Mouse (Mus musculus) brain, embryonic 14.5 days (tissue): ENCODE data around the gene Actn1. TPM values are rescaled to one million over a fixed set of nuclear protein-coding genes. Genes with fewer than 3 reads are reported as not detected.

Experiments used
- DNase-seq: peaks from one replicate; pipeline ENCODE4 v3.0.0-alpha.2; 2011; ENCODE audit warnings: low read depth
- CTCF ChIP-seq: fragments of 200-500 bp; IDR thresholded peaks from 2 replicates; pipeline ENCODE4 v1.5.1; 2012; ENCODE audit warnings: inconsistent platforms, mild to moderate bottlenecking, moderate library complexity, borderline replicate concordance; ENCODE audit not compliant: insufficient read depth, insufficient read length; ENCODE audit errors: extremely low read depth
- POLR2A ChIP-seq: fragments of 200-500 bp; IDR thresholded peaks from 2 replicates; pipeline ENCODE4 v1.6.1; 2012; ENCODE audit warnings: mild to moderate bottlenecking, inconsistent platforms, borderline replicate concordance; ENCODE audit not compliant: poor library complexity, insufficient read depth, insufficient read length, severe bottlenecking; ENCODE audit errors: extremely low read depth
- polyA plus RNA-seq: library from polyadenylated mRNA; depleted of rRNA; stranded (reverse); fragments of >200 nt; gene quantifications from 2 replicates; pipeline ENCODE4 v1.2.3, GENCODE M21; 2012

The Actn1 gene
- polyA plus RNA-seq, 1 experiment = 30.5 TPM

GRCm38 (mm10) chr12:80137246-80137645, 122.9 kb downstream of the Actn1 start:
- TF ChIP-seq POLR2A (no peak), CTCF (no peak)
- DNase-seq = no peak

GRCm38 (mm10) chr12:80136264-80136930, 123.8 kb downstream of the Actn1 start:
- TF ChIP-seq POLR2A (no peak), CTCF (no peak)
- DNase-seq = peak; percentile 69

GRCm38 (mm10) chr12:80135173-80135572, 125.0 kb downstream of the Actn1 start:
- no peak for DNase-seq
- TF ChIP-seq CTCF = no peak
- TF ChIP-seq POLR2A = no peak

- TF ChIP-seq POLR2A (no peak), CTCF (peak; percentile 6; the same call in 1 of the 2 replicates)
- DNase-seq = peak; percentile 50
Measured at GRCm38 (mm10) chr12:80133011-80133545, 127.1 kb downstream of the Actn1 start.

- peak; percentile 84 for TF ChIP-seq POLR2A
- peak; percentile 97 for TF ChIP-seq CTCF
- peak; percentile 93 for DNase-seq
Measured at GRCm38 (mm10) chr12:80132250-80133003, 127.7 kb downstream of the Actn1 start.

GRCm38 (mm10) chr12:80131359-80132249, 128.6 kb downstream of the Actn1 start:
- DNase-seq = peak; percentile 28

GRCm38 (mm10) chr12:80130558-80131358, 129.4 kb downstream of the Actn1 start:
- DNase-seq = peak; percentile 85
- TF ChIP-seq POLR2A (no peak), CTCF (no peak)

More at GRCm38 (mm10) chr12:80131359-80132249, 128.6 kb downstream of the Actn1 start:
- TF ChIP-seq CTCF (no peak), POLR2A (no peak)

- TF ChIP-seq POLR2A (no peak), CTCF (no peak)
- DNase-seq = no peak
Measured at GRCm38 (mm10) chr12:80129531-80129930, 130.6 kb downstream of the Actn1 start.

GRCm38 (mm10) chr12:80127191-80127762, 132.9 kb downstream of the Actn1 start:
- TF ChIP-seq CTCF = no peak
- TF ChIP-seq POLR2A = no peak
- no peak for DNase-seq

GRCm38 (mm10) chr12:80125316-80125715, 134.9 kb downstream of the Actn1 start:
- TF ChIP-seq POLR2A = no peak
- TF ChIP-seq CTCF = no peak
- no peak for DNase-seq

- no peak for DNase-seq
- TF ChIP-seq CTCF (no peak), POLR2A (no peak)
Measured at GRCm38 (mm10) chr12:80124756-80125155, 135.4 kb downstream of the Actn1 start.
